Mouse (Mus musculus) heart, postnatal 0 days (tissue): ENCODE results near the gene Dapp1. TPM values are rescaled to one million over a fixed set of nuclear protein-coding genes. Genes with fewer than 3 reads are reported as not detected.

Experiments used
- ATAC-seq: fragments of 200-750 bp; cut with Nextera tagmentation; 2 replicates; pipeline ENCODE4 v1.8.0; 2017; ENCODE audit warnings: low read depth, moderate number of reproducible peaks, moderate library complexity; ENCODE audit not compliant: insufficient read depth
- DNase-seq: peaks from one replicate; pipeline ENCODE4 v3.0.0-alpha.2; 2016; ENCODE audit warnings: low spot score
- H3K27ac ChIP-seq: fragments of 300-500 bp; sonication (generic); 2 replicates; pipeline ENCODE4 v1.5.1; 2014; ENCODE audit warnings: low read depth, mild to moderate bottlenecking
- H3K27me3 ChIP-seq: fragments of 300-500 bp; sonication (generic); 2 replicates; pipeline ENCODE4 v1.6.1; 2014; ENCODE audit warnings: low read length, mixed read lengths; ENCODE audit not compliant: control insufficient read depth, insufficient read depth
- H3K36me3 ChIP-seq: fragments of 300-500 bp; sonication (generic); replicated peaks from 2 replicates; pipeline ENCODE4 v1.6.1; 2014; ENCODE audit warnings: low read length, mixed read lengths; ENCODE audit not compliant: control insufficient read depth, insufficient read depth
- H3K4me1 ChIP-seq: fragments of 300-500 bp; sonication (generic); 2 replicates; pipeline ENCODE4 v1.6.1; 2014; ENCODE audit warnings: antibody characterized with exemption; ENCODE audit not compliant: control insufficient read depth, insufficient read depth
- H3K4me2 ChIP-seq: fragments of 300-500 bp; sonication (generic); 2 replicates; pipeline ENCODE4 v1.6.1; 2014; ENCODE audit warnings: low read depth, mild to moderate bottlenecking, low read length, moderate library complexity
- H3K4me3 ChIP-seq: fragments of 300-500 bp; sonication (generic); 2 replicates; pipeline ENCODE4 v1.5.1; 2014; ENCODE audit warnings: low read depth, low read length
- H3K9ac ChIP-seq: fragments of 300-500 bp; sonication (generic); replicated peaks from 2 replicates; pipeline ENCODE4 v1.6.1; 2014; ENCODE audit warnings: low read depth, low read length, mixed read lengths
- H3K9me3 ChIP-seq: fragments of 300-500 bp; sonication (generic); replicated peaks from 2 replicates; pipeline ENCODE4 v1.6.1; 2016; ENCODE audit warnings: low read length; ENCODE audit not compliant: control insufficient read depth
- CTCF ChIP-seq: IDR thresholded peaks from 2 replicates; pipeline ENCODE4 v1.5.1; 2016; ENCODE audit warnings: antibody characterized with exemption, control low read depth, low read depth
- EP300 ChIP-seq: IDR thresholded peaks from 2 replicates; pipeline ENCODE4 v1.6.1; 2016; ENCODE audit warnings: antibody characterized with exemption, low read depth
- WGBS: fragments of 180-500 bp; shearing (Covaris S2); extraction: QIAGEN DNeasy Blood & Tissue Kit; methylation state at CpG from one replicate; pipeline ENCODE4 v1.1.7; 2014; 5-methylcytosine and 5-hydroxymethylcytosine counted together
- polyA plus RNA-seq: library from polyadenylated mRNA; unstranded; fragments of >200 nt; fragmentation: Nextera tagmentation; extraction: Ambion mirVana; gene quantifications from 2 replicates; pipeline ENCODE4 v1.2.1, GENCODE M21; 2015
- total RNA-seq: library from RNA; depleted of rRNA; stranded (reverse); fragments of >200 nt; gene quantifications from 2 replicates; pipeline ENCODE4 v1.2.3, GENCODE M21; 2014; ENCODE audit warnings: low replicate concordance

Gene Dapp1
- total and polyA plus RNA-seq, 2 experiments from 2014 or later: 11.1 to 11.8 TPM

GRCm38 (mm10) chr3:137900149-137900548, 81.2 kb downstream of the Dapp1 start:
- Histone ChIP-seq H3K4me2 (no peak overlapping the region), H3K9me3 (no peaks in the 10 kb centered on the region), H3K4me1 (no peaks in the 10 kb centered on the region), H3K36me3 (peaks cover 44% of the 10 kb centered on the region), H3K27ac (no peak overlapping the region), H3K27me3 (no peaks in the 10 kb centered on the region), H3K9ac (no peak overlapping the region), H3K4me3 (no peak overlapping the region)
- no peak for TF ChIP-seq EP300
- no peak for TF ChIP-seq CTCF
- no peak for DNase-seq
- WGBS: 84% methylated on average over 10 of the region's 10 CpGs
- ATAC-seq: no peak

- Histone ChIP-seq H3K36me3 (peaks cover 43% of the 10 kb centered on the region), H3K9me3 (no peaks in the 10 kb centered on the region), H3K27me3 (no peaks in the 10 kb centered on the region), H3K4me3 (no peak overlapping the region), H3K4me1 (no peaks in the 10 kb centered on the region), H3K4me2 (no peak overlapping the region), H3K9ac (no peak overlapping the region), H3K27ac (no peak overlapping the region)
- TF ChIP-seq CTCF (no peak), EP300 (no peak)
- WGBS: 87% methylated on average over 5 of the region's 5 CpGs
- DNase-seq: no peak
- no peak for ATAC-seq
These were observed 83.7 kb downstream of the Dapp1 start for GRCm38 (mm10) chr3:137897685-137898084.

- Histone ChIP-seq H3K27ac (no peak overlapping the region), H3K9me3 (no peaks in the 10 kb centered on the region), H3K9ac (no peak overlapping the region), H3K4me1 (no peaks in the 10 kb centered on the region), H3K36me3 (peaks cover 39% of the 10 kb centered on the region), H3K27me3 (no peaks in the 10 kb centered on the region), H3K4me3 (no peak overlapping the region), H3K4me2 (no peak overlapping the region)
- TF ChIP-seq CTCF (no peak), EP300 (no peak)
- 73% methylated on average over 3 of the region's 3 CpGs for WGBS
- ATAC-seq (no peak), DNase-seq (no peak)
These were observed 84.5 kb downstream of the Dapp1 start for GRCm38 (mm10) chr3:137896867-137897266.

GRCm38 (mm10) chr3:137896386-137896785, 85.0 kb downstream of the Dapp1 start:
- no peaks in the 10 kb centered on the region for H3K27me3 ChIP-seq
- WGBS: 85% methylated on average over 4 of the region's 4 CpGs
- no peak for ATAC-seq
- no peak overlapping the region for H3K4me2 ChIP-seq
- no peak overlapping the region for H3K4me3 ChIP-seq
- H3K27ac ChIP-seq: no peak overlapping the region
- DNase-seq: no peak
- H3K9me3 ChIP-seq: no peaks in the 10 kb centered on the region
- no peak overlapping the region for H3K9ac ChIP-seq
- TF ChIP-seq EP300: no peak
- no peaks in the 10 kb centered on the region for H3K4me1 ChIP-seq
- H3K36me3 ChIP-seq: peaks cover 39% of the 10 kb centered on the region

GRCm38 (mm10) chr3:137895196-137895595, 86.1 kb downstream of the Dapp1 start:
- no peak overlapping the region for H3K27ac ChIP-seq
- no peak overlapping the region for H3K9ac ChIP-seq
- H3K4me1 ChIP-seq: no peaks in the 10 kb centered on the region
- H3K9me3 ChIP-seq: no peaks in the 10 kb centered on the region
- ATAC-seq: no peak
- H3K4me3 ChIP-seq: no peak overlapping the region
- H3K4me2 ChIP-seq: no peak overlapping the region
- H3K27me3 ChIP-seq: no peaks in the 10 kb centered on the region
- TF ChIP-seq EP300 (no peak), CTCF (peak; percentile 10; the same call in 1 of the 2 replicates)
- peaks cover 39% of the 10 kb centered on the region for H3K36me3 ChIP-seq
- no peak for DNase-seq
- WGBS: 89% methylated on average over 3 of the region's 3 CpGs

GRCm38 (mm10) chr3:137893789-137894188, 87.6 kb downstream of the Dapp1 start:
- TF ChIP-seq EP300: no peak
- TF ChIP-seq CTCF: no peak
- Histone ChIP-seq H3K4me1 (no peaks in the 10 kb centered on the region), H3K36me3 (peaks cover 46% of the 10 kb centered on the region), H3K4me2 (no peak overlapping the region), H3K9me3 (no peaks in the 10 kb centered on the region), H3K27me3 (no peaks in the 10 kb centered on the region), H3K9ac (no peak overlapping the region), H3K27ac (no peak overlapping the region), H3K4me3 (no peak overlapping the region)
- ATAC-seq: no peak
- WGBS: 85% methylated on average over 4 of the region's 4 CpGs
- DNase-seq: no peak
